Mouse (Mus musculus) cerebellum, postnatal 4 days (tissue): ENCODE results near the gene Cdhr4.
A peak's percentile ranks its signal among the peaks of the same experiment; 100 is the strongest.

Source experiments
- DNase-seq, 2 experiments: peaks; one replicate each; pipeline ENCODE4 v3.0.0; 2022; ENCODE audit warnings: low spot score in 2 of 2, mixed read lengths in 1 of 2

The Cdhr4 gene

GRCm38 (mm10) chr9:107975399-107976386, 16.6 kb upstream of the Cdhr4 start, which contains the start of gene Uba7:
Gene Uba7 (plus strand): TSS chr9:107975505.
- no peak for DNase-seq

GRCm38 (mm10) chr9:107978815-107979214, 13.5 kb upstream of the Cdhr4 start:
- no peak for DNase-seq

GRCm38 (mm10) chr9:107981684-107982605, 10.4 kb upstream of the Cdhr4 start:
- DNase-seq = no peak

GRCm38 (mm10) chr9:107982681-107983346, 9.5 kb upstream of the Cdhr4 start, which contains the start of gene Gm20661:
Gene Gm20661 (plus strand): TSS chr9:107983058.
- DNase-seq = no peak

GRCm38 (mm10) chr9:107983421-107983890, 8.8 kb upstream of the Cdhr4 start:
- DNase-seq = no peak

GRCm38 (mm10) chr9:107984052-107984753, 8.1 kb upstream of the Cdhr4 start:
- DNase-seq = no peak

- DNase-seq = no peak
Measured at GRCm38 (mm10) chr9:107984754-107985055, 7.6 kb upstream of the Cdhr4 start.

- DNase-seq = peak in 1 of 2 experiments; percentile 64
Measured at GRCm38 (mm10) chr9:107985131-107986119, 6.9 kb upstream of the Cdhr4 start, which contains the start of gene Inka1. Gene Inka1 (minus strand): TSS chr9:107985879.

- DNase-seq = peak in 1 of 2 experiments; percentile 78
Measured at GRCm38 (mm10) chr9:107986376-107986775, 5.9 kb upstream of the Cdhr4 start.

- DNase-seq = no peak
Measured at GRCm38 (mm10) chr9:107987950-107988349, 4.3 kb upstream of the Cdhr4 start.

GRCm38 (mm10) chr9:107993013-107993412, 716 bp downstream of the Cdhr4 start:
- DNase-seq = no peak

- no peak for DNase-seq
Measured at GRCm38 (mm10) chr9:107994464-107994863, 2.2 kb downstream of the Cdhr4 start.

- no peak for DNase-seq
Measured at GRCm38 (mm10) chr9:107995513-107995912, 3.2 kb downstream of the Cdhr4 start.

- DNase-seq = no peak
Measured at GRCm38 (mm10) chr9:107996049-107996448, 3.8 kb downstream of the Cdhr4 start, which contains the start of gene Gm20662. Gene Gm20662 (plus strand): TSS chr9:107996349.

GRCm38 (mm10) chr9:108001922-108002770, 9.8 kb downstream of the Cdhr4 start, which contains the start of gene Ip6k1:
Gene Ip6k1 (plus strand): TSS chr9:108002501.
- peak; percentile 100 for DNase-seq

GRCm38 (mm10) chr9:108002778-108003530, 10.7 kb downstream of the Cdhr4 start:
- DNase-seq = no peak

GRCm38 (mm10) chr9:108003531-108003890, 11.2 kb downstream of the Cdhr4 start:
- no peak for DNase-seq

- no peak for DNase-seq
Measured at GRCm38 (mm10) chr9:108008041-108008440, 15.7 kb downstream of the Cdhr4 start.
